Mouse (Mus musculus) frontal cortex, adult (tissue): Measurements from ENCODE around the gene Thap11.

Experiments
- ATAC-seq: cut with Nextera tagmentation; 2 replicates; pipeline ENCODE4 v1.9.2; 2017; ENCODE audit warnings: mild to moderate bottlenecking, moderate library complexity, mixed read lengths; ENCODE audit not compliant: low TSS enrichment

Thap11 gene

GRCm38 (mm10) chr8:105852146-105852729 lies 2.7 kb upstream of the Thap11 start:
- no peak for ATAC-seq

DNA sequence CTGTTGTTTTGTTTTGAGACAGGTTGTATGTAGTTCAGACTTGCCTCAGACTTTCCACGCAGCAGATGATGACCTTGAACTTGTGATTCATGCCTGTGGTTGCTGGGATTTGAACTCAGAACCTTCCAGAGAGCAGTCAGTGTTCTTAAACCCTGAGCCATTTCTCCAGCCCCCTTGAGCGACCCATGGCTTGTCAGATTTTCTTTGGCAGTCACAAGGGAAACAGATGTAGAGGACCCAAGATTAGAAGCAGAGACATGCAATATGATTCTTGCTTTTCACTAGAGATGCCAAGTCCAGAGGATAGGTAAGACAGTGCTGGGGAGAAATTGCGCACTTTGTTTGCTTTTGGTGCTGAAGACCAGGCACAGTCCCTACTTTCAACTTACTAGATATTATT lies 1.8 kb upstream of the Thap11 start, which contains the start of gene Cenpt:
Gene Cenpt, minus strand, starts transcription at position 101 of the 400 bp plus-strand sequence.
- no peak for ATAC-seq

GRCm38 (mm10) chr8:105854303-105854702 lies 629 bp upstream of the Thap11 start:
- no peak for ATAC-seq

DNA sequence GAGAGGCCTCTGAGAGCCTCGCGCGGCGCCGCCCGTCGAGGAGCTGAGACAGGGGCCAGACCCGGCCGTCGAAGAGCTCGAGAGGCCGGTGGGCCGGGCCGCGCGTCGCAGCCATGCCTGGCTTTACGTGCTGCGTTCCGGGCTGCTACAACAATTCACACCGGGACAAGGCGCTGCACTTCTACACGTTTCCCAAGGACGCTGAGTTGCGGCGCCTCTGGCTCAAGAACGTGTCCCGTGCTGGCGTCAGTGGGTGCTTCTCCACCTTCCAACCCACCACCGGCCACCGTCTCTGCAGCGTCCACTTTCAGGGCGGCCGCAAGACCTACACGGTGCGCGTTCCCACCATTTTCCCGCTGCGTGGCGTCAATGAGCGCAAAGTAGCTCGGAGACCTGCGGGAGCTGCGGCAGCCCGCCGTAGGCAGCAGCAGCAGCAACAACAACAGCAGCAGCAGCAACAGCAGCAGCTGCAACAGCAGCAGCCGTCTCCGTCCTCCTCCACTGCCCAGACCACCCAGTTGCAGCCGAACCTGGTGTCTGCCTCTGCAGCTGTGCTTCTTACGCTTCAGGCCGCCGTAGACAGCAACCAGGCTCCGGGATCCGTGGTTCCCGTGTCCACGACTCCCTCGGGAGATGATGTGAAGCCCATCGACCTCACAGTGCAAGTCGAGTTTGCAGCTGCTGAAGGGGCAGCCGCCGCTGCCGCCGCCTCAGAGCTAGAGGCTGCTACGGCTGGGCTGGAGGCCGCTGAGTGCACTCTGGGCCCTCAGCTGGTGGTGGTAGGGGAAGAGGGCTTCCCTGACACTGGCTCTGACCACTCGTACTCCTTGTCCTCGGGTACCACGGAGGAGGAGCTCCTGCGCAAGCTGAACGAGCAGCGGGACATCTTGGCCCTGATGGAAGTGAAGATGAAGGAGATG lies 576 bp downstream of the Thap11 start:
- ATAC-seq: peak; percentile 27

DNA sequence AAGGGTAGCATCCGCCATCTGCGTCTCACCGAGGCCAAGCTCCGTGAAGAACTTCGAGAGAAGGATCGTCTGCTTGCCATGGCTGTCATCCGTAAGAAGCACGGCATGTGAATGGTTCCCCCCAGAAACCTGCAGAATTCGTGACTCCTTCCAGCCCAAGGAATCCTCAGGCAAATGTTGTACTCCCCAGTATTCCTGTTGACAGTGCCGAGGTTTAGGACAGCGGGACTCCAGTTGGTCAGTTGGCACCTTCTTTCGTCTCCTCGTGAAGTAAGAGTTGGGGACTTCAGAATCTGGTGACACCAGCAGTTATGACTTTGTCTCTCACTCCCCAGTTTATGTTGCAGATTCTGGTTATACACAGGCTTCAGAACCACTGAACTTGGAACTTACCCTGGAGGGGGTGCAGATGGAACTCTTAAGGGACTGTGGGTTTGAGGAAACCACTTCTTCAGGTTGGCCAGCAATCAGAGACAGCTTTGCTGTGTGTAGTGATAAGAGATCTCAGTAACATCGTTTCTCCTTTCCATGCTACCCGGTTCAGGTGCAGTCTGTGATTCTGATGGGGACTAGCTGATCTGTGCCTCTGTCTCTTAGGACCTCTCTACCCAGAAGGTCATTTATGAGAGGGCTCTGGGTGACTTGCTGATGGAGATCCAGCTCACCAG lies 1.4 kb downstream of the Thap11 start:
- no peak for ATAC-seq

GRCm38 (mm10) chr8:105858495-105858894 lies 3.6 kb downstream of the Thap11 start:
- no peak for ATAC-seq

- ATAC-seq: no peak
These were observed 4.4 kb downstream of the Thap11 start for GRCm38 (mm10) chr8:105859314-105859713.

- ATAC-seq: peak; percentile 93
These were observed 5.4 kb downstream of the Thap11 start, which contains the start of gene Nutf2 for GRCm38 (mm10) chr8:105860143-105860981. Gene Nutf2, plus strand, starts transcription at chr8:105860580.

DNA sequence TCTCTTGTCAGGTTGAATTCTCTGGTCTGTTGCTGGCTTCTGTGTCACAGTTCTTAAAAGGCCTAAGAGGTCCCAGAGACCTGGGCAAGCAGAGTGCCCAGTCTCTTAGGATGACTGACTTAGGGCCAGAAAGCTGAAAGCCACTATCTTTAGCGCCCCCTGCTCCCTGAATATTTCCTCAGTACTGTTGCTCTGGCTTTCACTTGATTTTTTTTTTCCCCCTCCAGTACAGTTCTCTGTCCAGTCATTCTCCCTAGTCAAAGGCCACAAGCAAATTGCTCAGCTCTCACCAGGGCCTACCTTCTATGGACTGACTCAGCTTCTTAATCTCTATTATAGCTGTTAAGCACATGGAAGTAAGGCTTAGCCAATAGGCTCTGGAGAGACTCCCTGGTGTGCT lies 7.0 kb downstream of the Thap11 start:
- ATAC-seq: no peak

- no peak for ATAC-seq
These were observed 11.6 kb downstream of the Thap11 start for GRCm38 (mm10) chr8:105866364-105867029.

DNA sequence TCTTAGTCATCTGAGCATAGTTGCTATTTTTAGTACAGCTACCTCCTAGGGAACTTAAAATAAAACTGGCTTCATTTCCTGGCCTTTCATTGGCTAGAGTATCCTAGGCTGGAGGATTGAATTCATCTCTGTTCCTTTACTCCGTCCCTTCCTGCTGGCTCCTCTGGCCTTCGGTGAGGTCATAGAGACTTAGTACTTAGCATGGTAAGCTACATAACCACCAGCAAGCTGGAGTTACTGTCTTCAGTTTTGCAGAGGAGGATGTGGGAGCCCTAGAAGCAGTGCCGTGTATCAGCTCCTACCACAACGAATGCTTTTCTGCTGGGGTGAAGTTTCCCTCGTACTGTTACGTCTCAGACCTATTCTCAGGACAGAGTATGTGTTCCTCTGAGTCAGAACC lies 19.4 kb downstream of the Thap11 start:
- ATAC-seq: peak; percentile 82

GRCm38 (mm10) chr8:105880754-105881520 lies 26.0 kb downstream of the Thap11 start, which contains the start of gene Edc4:
Gene Edc4, plus strand, starts transcription at chr8:105880881.
- ATAC-seq: peak; percentile 84

DNA sequence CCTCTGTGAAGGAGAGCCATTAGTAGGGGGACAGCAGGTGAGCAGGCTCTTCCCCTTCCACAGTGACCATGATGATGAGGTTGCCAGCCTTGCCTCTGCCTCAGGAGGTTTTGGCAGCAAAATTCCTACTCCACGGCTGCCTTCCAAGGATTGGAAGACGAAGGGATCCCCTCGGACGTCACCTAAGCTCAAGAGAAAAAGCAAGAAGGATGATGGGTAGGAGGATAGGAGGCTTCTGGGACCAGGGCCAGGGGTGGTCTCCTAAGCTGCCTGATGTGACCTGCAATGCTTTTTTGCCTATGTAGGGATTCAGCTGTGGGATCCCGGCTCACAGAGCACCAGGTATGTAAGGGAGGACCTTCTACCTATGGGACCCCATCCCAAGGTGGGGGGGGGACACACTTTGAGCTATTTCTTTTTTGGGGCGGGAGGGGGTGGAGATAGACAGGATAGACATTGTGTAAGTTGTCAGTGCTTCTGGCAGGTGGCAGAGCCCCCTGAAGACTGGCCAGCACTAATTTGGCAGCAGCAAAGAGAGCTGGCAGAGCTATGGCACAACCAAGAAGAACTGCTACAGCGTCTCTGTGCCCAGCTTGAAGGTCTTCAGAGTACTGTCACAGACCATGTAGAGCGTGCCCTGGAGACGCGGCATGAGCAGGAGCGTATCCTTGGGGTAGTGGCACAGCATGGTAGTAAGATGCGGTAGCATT lies 35.0 kb downstream of the Thap11 start:
- ATAC-seq: no peak

DNA sequence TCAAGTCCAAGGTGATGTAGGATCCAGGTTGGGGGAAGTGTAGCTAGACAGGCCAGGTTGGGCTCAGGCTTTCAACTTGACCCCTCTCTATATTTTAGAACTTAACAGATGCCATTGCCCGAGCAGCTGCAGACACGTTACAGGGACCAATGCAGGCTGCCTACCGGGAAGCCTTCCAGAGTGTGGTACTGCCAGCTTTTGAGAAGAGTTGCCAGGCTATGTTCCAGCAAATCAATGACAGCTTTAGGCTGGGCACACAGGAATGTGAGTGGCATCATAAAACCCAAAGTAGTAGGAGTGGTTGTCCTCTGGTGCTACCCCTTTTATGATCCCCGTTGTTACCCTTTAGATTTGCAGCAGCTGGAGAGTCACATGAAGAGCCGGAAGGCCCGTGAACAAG lies 35.9 kb downstream of the Thap11 start:
- 0 out of 2 replicates have a peak, but pooled peaks have one; percentile 20 for ATAC-seq

- peak; percentile 25; the same call in 1 of the 2 replicates for ATAC-seq
These were observed 37.5 kb downstream of the Thap11 start for GRCm38 (mm10) chr8:105892432-105892831.

- peak; percentile 62 for ATAC-seq
These were observed 38.4 kb downstream of the Thap11 start, which contains the start of gene Nrn1l for GRCm38 (mm10) chr8:105893339-105893738. Gene Nrn1l, plus strand, starts transcription at chr8:105893567.

DNA sequence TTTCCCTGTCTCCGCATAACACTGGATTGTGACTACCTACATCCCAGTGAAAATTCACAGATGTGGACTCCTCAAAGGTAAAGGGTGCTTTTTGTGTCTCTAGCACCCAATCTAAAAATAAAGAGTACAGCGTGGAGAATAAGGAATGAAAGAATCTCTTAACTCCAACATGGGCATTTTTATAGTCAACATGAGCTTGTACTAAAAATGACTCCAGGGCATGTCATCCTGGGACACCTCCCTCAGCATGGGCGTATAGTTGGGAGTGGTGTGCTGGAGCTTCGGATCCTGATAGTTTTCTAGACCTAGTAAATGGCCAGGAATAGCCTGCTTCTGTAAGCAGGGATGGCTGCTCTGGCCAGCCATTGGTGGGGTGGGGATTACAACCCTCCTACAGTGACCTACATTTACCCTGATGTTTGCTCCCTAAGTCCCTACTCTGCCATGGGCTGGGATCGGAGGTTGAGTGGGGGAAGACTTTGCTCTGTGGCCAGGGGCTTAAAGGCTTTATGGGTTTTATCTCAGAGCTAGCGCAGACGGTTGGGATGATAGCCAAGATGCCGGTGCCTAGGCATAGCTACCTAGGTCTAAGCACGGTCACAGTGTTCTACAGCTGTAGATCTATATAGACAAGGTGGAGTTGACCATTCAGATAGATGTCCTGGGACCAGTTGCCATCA lies 43.0 kb downstream of the Thap11 start:
- 0 out of 2 replicates have a peak, but pooled peaks have one; percentile 4 for ATAC-seq

DNA sequence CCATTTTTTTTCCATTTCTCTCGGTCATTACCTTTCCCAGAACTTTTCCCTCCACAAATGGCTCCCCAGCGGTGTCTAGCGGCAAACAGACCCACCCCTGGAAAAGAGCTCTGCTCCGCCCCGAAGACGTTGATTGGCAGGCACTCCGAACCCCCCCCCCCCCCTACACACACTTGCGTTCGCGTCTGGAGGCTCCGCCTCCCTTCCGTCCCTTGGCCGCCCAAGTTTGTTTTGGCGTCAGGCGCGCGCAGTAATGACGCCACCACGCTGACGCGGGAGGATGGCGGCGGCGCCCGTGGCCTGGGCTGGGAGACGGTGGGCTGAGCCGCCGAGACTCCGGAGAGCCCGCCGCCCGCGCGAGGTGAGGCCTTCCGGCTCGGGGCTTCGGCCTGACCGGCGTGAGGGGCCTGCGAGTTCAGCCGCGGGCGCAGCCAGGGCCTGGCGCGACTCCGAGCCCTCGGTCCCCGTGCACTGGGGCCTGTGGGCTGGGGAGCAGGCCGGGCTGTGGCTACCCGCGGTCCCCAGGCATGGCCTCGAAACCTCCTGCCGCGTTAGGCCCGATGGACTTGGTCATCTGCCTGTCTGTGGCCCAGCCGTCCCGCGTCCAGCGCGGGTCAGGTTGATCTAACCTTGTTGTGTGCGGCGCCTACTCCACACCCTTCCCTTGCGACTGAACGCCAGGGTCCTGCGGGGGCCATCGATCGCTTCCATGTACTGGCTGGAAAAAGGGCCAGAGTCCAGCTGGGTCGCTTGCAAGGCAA lies 45.4 kb downstream of the Thap11 start, which contains the start of gene Pskh1:
Gene Pskh1, plus strand, starts transcription at position 262 of the 761 bp plus-strand sequence.
- ATAC-seq: peak; percentile 91
